16 mouse cellular contexts compared by ENCODE assay signal in genomic region chr5:38173766-38174165, GRCm38 (mm10). TPM values are rescaled to one million over a fixed set of nuclear protein-coding genes. Genes with fewer than 3 reads are reported as not detected.
A peak's percentile ranks its signal among the peaks of the same experiment; 100 is the strongest.
DNase-seq lines count a peak whose midpoint lies in the region; ATAC-seq lines count a peak whose summit lies in the region.
"Had no signal": no experiment of that assay in that cellular context is flagged by ENCODE, and none has a peak within 500 bp of the region (broad histone marks: within the 10 kb centered on the region; RNA-seq: fewer than 3 reads in every experiment).

No protein-coding gene starts in this region.

- ATAC-seq in frontal cortex, adult (ENCODE audit: low TSS enrichment): no peak
- ATAC-seq: forebrain, embryonic 14.5 days; intestine, embryonic 16.5 days had no signal

- peak; percentile 45 for DNase-seq in embryo, embryonic 10 days (ENCODE audit: low spot score)
- DNase-seq in embryo, embryonic 9.5 days (ENCODE audit: extremely low spot score): no peak
- DNase-seq in 3T3-L1 (ENCODE audit: low read depth, low spot score) (peak; percentile 38), NIH3T3 (ENCODE audit: low read depth) (peak; percentile 66)
- peak; percentile 16 for DNase-seq in embryo, embryonic 11 days
- DNase-seq in layer of hippocampus, postnatal 10 days (ENCODE audit: low spot score in 2 of 2): no peak
- no peak for DNase-seq in right cerebral cortex, postnatal 25 days
- DNase-seq: adrenal gland, adult 8-10 months; adrenal gland, postnatal 36 days; cerebellum, adult 8-10 months; cerebellum, postnatal 25 days; gastrocnemius, postnatal 14 days; kidney, adult 2 months had no signal

RNA-seq across cellular contexts. Expression of gene Nsg1, which starts 14.1 kb away (rescaled TPM):
- 100 to 1,000 TPM; 721 to 749 TPM for total RNA-seq in layer of hippocampus, postnatal 10 days (2021)

RNA-seq across cellular contexts. Expression of gene Zbtb49, which starts 46.5 kb away (rescaled TPM):
- total RNA-seq in layer of hippocampus, postnatal 10 days (2021): 10 to 100 TPM; 17.9 to 23.5 TPM

RNA-seq across cellular contexts. Expression of gene Lyar, which starts 46.5 kb away (rescaled TPM):
- total RNA-seq in layer of hippocampus, postnatal 10 days (2021): 10 to 100 TPM; 15.2 to 18.0 TPM

Comparison
In these comparisons a context has a peak if more than half of its experiments do, and no peak if none do; other contexts are left out.
1. DNase-seq: peak in embryo, embryonic 10 days (single experiment), 3T3-L1 (single experiment), NIH3T3 (single experiment) and embryo, embryonic 11 days (single experiment); none in embryo, embryonic 9.5 days (single experiment), layer of hippocampus, postnatal 10 days (0 of 2) and right cerebral cortex, postnatal 25 days (single experiment).